Mouse (Mus musculus) intestine, postnatal 0 days (tissue): ENCODE measurements around the gene Six4. TPM values are rescaled to one million over a fixed set of nuclear protein-coding genes. Genes with fewer than 3 reads are reported as not detected.

Experiments used
- ATAC-seq: fragments of 200-750 bp; cut with Nextera tagmentation; 2 replicates; pipeline ENCODE4 v1.8.0; 2017; ENCODE audit warnings: mild to moderate bottlenecking, moderate TSS enrichment, moderate library complexity
- H3K27ac ChIP-seq: fragments of 300-500 bp; sonication (generic); 2 replicates; pipeline ENCODE4 v1.5.1; 2014; ENCODE audit warnings: mild to moderate bottlenecking, low read depth, low read length, moderate library complexity
- H3K27me3 ChIP-seq: fragments of 300-500 bp; sonication (generic); replicated peaks from 2 replicates; pipeline ENCODE4 v1.6.1; 2014; ENCODE audit warnings: low read length, mixed read lengths; ENCODE audit not compliant: control insufficient read depth, insufficient read depth
- H3K36me3 ChIP-seq: fragments of 300-500 bp; sonication (generic); 2 replicates; pipeline ENCODE4 v1.6.1; 2014; ENCODE audit warnings: mild to moderate bottlenecking, moderate library complexity; ENCODE audit not compliant: control insufficient read depth, insufficient read depth
- H3K4me1 ChIP-seq: fragments of 300-500 bp; sonication (generic); replicated peaks from 2 replicates; pipeline ENCODE4 v1.6.1; 2014; ENCODE audit warnings: antibody characterized with exemption, low read length, mixed read lengths; ENCODE audit not compliant: control insufficient read depth, insufficient read depth
- H3K4me2 ChIP-seq: fragments of 300-500 bp; sonication (generic); replicated peaks from 2 replicates; pipeline ENCODE4 v1.6.1; 2014; ENCODE audit warnings: low read depth, mild to moderate bottlenecking, moderate library complexity
- H3K4me3 ChIP-seq: fragments of 300-500 bp; sonication (generic); 2 replicates; pipeline ENCODE4 v1.5.1; 2014; ENCODE audit warnings: low read depth, low read length
- H3K9ac ChIP-seq: fragments of 300-500 bp; sonication (generic); 2 replicates; pipeline ENCODE4 v1.6.1; 2014; ENCODE audit warnings: mild to moderate bottlenecking, low read depth, low read length
- H3K9me3 ChIP-seq: fragments of 300-500 bp; sonication (generic); 2 replicates; pipeline ENCODE4 v1.6.1; 2016; ENCODE audit warnings: mixed run types; ENCODE audit not compliant: control insufficient read depth
- CTCF ChIP-seq: sonication (generic); IDR thresholded peaks from 2 replicates; pipeline ENCODE4 v1.5.1; 2016; ENCODE audit warnings: low read depth, mild to moderate bottlenecking, control low read depth, antibody characterized with exemption, moderate library complexity
- WGBS: fragments of 180-500 bp; shearing (Covaris S2); extraction: QIAGEN DNeasy Blood & Tissue Kit; methylation state at CpG from one replicate; pipeline ENCODE4 v1.1.7; 2014; 5-methylcytosine and 5-hydroxymethylcytosine counted together
- polyA plus RNA-seq: library from polyadenylated mRNA; unstranded; fragments of >200 nt; fragmentation: Nextera tagmentation; extraction: Ambion mirVana; gene quantifications from 2 replicates; pipeline ENCODE4 v1.2.1, GENCODE M21; 2015

Gene Six4
- polyA plus RNA-seq, 1 experiment from 2014 or later, result 0.05 TPM

DNA sequence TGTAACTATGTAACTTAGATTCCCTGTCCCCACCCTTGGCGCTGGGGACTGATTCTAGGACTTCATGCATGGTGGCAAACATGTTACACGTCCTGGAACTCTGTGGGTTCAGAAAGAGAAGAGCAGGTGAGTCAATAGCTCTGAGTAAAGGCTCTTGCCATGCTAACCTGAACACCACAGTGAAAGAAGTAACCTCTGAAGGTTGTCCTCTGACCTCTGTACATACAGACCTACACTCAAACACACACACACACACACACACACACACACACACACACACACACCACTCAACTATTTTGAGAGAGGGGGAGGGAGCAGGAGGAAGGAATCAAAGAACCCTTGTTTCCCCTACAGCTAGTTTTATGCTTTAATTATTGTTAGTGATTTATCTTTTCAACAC lies 19.1 kb downstream of the Six4 start:
- Histone ChIP-seq H3K4me2 (no peak overlapping the region), H3K27ac (no peak overlapping the region), H3K27me3 (no peaks in the 10 kb centered on the region), H3K9ac (no peak overlapping the region), H3K4me3 (no peak overlapping the region), H3K9me3 (no peaks in the 10 kb centered on the region), H3K36me3 (no peaks in the 10 kb centered on the region), H3K4me1 (no peaks in the 10 kb centered on the region)
- WGBS, result 64% methylated on average over 2 of the region's 2 CpGs
- no peak for TF ChIP-seq CTCF
- ATAC-seq, result no peak

DNA sequence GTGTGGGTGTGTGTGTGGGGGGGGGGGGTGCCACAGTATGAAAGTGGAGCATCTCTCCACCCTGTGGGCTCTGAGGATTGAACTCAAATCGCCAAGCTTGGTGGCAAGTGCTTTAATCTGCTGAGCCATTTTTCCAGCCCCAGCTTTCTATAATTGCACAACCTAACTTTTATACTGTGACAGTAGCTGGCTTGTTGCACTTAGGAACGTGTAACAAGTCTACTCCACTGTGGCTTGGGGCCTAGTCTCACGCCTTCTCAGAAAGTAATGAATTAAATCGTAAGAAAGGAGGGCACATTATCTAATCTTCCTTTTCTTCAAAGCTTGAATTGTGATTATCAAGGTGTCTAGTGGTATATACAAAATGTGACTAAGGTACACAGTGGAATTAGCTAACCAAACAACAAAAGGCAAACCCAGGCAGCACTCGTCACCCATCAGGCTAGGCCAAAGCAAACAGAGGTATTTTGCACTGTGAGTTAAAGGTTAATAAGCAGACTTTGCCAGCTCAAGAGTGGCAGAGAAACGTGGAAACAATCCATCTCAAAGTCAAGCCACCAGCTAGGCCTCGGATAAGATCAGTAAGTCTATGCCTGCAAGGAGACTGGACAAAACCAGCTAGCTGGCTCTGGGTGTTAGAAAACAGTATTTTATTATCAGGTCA lies 22.5 kb downstream of the Six4 start:
- no peak for ATAC-seq
- H3K4me3 ChIP-seq, result no peak overlapping the region
- H3K9me3 ChIP-seq, result no peaks in the 10 kb centered on the region
- H3K4me2 ChIP-seq, result no peak overlapping the region
- no peak overlapping the region for H3K9ac ChIP-seq
- no peaks in the 10 kb centered on the region for H3K27me3 ChIP-seq
- H3K4me1 ChIP-seq, result no peaks in the 10 kb centered on the region
- H3K36me3 ChIP-seq, result no peaks in the 10 kb centered on the region
- TF ChIP-seq CTCF, result no peak
- 51% methylated on average over 7 of the region's 7 CpGs for WGBS
- H3K27ac ChIP-seq, result no peak overlapping the region

DNA sequence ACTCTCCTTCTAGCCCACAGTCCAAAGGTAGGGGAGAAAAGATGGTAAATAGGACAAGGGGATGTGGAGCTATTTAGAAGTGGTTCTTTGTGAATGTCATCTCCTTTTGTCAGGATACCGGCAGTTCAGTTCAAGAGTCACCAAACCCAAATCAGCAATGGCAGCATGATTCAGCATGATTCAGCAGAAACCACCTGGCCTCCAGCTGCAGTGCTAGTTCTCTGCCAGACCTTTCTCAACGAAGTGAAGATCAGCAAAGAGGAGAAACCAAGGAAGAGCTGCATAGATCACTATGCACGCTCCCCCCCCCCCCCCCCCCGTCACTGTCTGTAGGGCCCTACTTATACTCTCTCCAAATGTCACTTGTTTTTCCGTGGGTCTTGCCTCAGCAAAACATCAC lies 24.3 kb downstream of the Six4 start:
- no peak for TF ChIP-seq CTCF
- H3K4me1 ChIP-seq, result no peaks in the 10 kb centered on the region
- H3K4me2 ChIP-seq, result no peak overlapping the region
- H3K36me3 ChIP-seq, result no peaks in the 10 kb centered on the region
- WGBS, result 64% methylated on average over 5 of the region's 5 CpGs
- no peak overlapping the region for H3K4me3 ChIP-seq
- no peak overlapping the region for H3K27ac ChIP-seq
- H3K9ac ChIP-seq, result no peak overlapping the region
- H3K27me3 ChIP-seq, result no peaks in the 10 kb centered on the region
- ATAC-seq, result no peak
- no peaks in the 10 kb centered on the region for H3K9me3 ChIP-seq

DNA sequence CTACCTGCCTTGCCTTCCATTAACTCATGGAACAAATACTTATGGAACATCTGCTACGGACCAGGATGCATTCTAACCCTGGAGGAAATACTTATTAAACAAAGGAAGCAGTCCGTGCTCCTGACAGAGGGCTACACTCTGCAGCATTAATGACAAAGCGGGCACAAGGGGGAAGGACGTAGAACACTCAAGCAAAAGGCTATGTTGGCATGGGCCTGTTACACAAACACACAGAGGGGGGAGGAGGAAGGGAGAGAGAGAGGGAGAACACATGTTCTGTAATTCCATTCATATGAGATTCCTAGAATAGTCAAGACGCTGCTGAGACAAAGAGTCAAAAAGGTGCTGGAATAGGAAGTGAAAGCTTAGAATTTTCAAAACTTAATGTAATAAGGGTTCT lies 24.8 kb downstream of the Six4 start:
- H3K27ac ChIP-seq, result no peak overlapping the region
- no peaks in the 10 kb centered on the region for H3K4me1 ChIP-seq
- H3K4me3 ChIP-seq, result no peak overlapping the region
- no peaks in the 10 kb centered on the region for H3K27me3 ChIP-seq
- H3K9ac ChIP-seq, result no peak overlapping the region
- 62% methylated on average over 5 of the region's 5 CpGs for WGBS
- no peaks in the 10 kb centered on the region for H3K36me3 ChIP-seq
- TF ChIP-seq CTCF, result no peak
- no peaks in the 10 kb centered on the region for H3K9me3 ChIP-seq
- no peak overlapping the region for H3K4me2 ChIP-seq
- ATAC-seq, result no peak

DNA sequence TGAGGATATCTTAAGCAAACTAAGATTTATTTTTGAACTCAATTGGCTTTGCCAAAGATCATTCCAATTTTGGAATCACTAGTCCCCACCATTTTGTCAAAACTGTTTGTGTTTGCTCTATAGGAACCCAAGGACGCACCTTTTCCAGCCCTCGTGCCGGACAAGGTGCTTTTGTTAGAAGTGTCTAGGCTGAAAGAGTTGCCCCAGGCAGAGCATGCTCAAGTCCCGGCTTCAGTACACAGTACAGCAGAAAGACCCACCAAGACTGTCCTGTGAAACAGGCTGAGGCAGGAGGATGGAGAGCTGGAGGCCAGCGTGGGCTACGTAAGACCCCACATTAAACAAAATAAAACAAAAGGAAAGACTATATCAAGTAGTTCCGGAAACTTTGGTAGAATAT lies 26.2 kb downstream of the Six4 start:
- 93% methylated on average over 7 of the region's 7 CpGs for WGBS
- Histone ChIP-seq H3K27ac (no peak overlapping the region), H3K4me1 (no peaks in the 10 kb centered on the region), H3K36me3 (no peaks in the 10 kb centered on the region), H3K27me3 (no peaks in the 10 kb centered on the region), H3K9me3 (no peaks in the 10 kb centered on the region), H3K4me3 (no peak overlapping the region), H3K4me2 (no peak overlapping the region), H3K9ac (no peak overlapping the region)
- TF ChIP-seq CTCF, result no peak
- ATAC-seq, result no peak

DNA sequence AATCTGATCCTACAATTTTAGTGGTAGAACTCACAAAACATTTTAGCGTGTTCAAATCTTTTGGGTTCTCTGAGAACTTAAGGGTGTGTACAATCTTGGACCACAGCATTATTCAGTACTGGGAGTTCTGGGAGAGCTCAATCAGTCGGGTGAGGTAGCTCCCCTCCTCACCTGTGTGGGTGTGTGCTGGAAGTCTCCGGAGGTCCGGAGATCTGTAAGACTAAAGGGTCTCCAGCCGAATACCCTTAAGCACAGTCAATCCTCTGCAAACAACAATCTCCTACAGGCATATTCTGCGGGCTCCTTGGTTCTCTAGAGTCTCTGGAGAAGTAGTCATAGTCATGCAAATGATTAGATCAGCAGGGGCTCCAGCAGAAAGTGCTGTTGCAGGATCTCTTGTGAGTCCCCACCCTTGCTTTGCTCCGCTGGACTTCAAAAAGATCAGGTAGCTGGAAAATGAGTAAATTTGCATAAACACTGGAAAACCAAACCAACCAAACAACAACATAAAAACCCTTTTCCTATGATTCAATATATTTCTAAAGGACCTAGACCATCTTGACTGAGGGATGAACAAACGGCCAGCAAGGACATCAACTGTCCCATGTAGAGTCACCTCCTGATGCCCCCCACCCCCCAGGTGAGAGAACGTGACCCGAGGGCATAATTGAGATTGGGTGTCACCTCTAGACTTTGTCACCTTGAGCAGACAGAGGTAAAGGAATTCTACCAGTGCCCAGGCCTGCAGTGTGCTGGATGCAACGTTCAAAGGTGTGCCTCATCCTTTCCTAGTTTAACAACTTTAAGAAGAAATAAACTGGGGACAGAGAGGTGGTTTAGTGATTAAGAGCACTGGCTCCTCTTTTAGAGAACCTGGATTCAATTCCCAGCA lies 27.3 kb downstream of the Six4 start:
- no peak for TF ChIP-seq CTCF
- H3K4me2 ChIP-seq, result no peak overlapping the region
- no peak overlapping the region for H3K27ac ChIP-seq
- H3K4me1 ChIP-seq, result no peaks in the 10 kb centered on the region
- H3K27me3 ChIP-seq, result no peaks in the 10 kb centered on the region
- no peaks in the 10 kb centered on the region for H3K36me3 ChIP-seq
- no peak for ATAC-seq
- 33% methylated on average over 11 of the region's 11 CpGs for WGBS
- no peak overlapping the region for H3K9ac ChIP-seq
- no peaks in the 10 kb centered on the region for H3K9me3 ChIP-seq
- no peak overlapping the region for H3K4me3 ChIP-seq
